Mouse (Mus musculus): ENCODE results near the gene Fndc3b. TPM values are rescaled to one million over a fixed set of nuclear protein-coding genes. Genes with fewer than 3 reads are reported as not detected.

The Fndc3b gene
- polyA plus RNA-seq, 1 experiment = 130 TPM

- H3K4me1 ChIP-seq (ENCODE audit: control insufficient read depth, insufficient read depth, low read length) = no peaks in the 10 kb centered on the region
- TF ChIP-seq POLR2A (IDR thresholded peaks at IDR 0.05; ENCODE audit: low read depth, low read length) = no peak
- TF ChIP-seq CTCF (IDR thresholded peaks at IDR 0.05; ENCODE audit: borderline replicate concordance, insufficient read depth, low read length) = no peak
- no peak overlapping the region for H3K27ac ChIP-seq (ENCODE audit: insufficient read depth, low read length)
- H3K4me3 ChIP-seq (ENCODE audit: insufficient read depth, low read length) = no peak overlapping the region
Measured at GRCm38 (mm10) chr3:27458416-27458815, 252.7 kb downstream of the Fndc3b start.

GRCm38 (mm10) chr3:27456514-27456913 lies 254.6 kb downstream of the Fndc3b start:
- Histone ChIP-seq H3K27ac (ENCODE audit: insufficient read depth, low read length) (no peak overlapping the region), H3K4me1 (ENCODE audit: control insufficient read depth, insufficient read depth, low read length) (no peaks in the 10 kb centered on the region), H3K4me3 (ENCODE audit: insufficient read depth, low read length) (no peak overlapping the region)
- TF ChIP-seq CTCF (IDR thresholded peaks at IDR 0.05; ENCODE audit: borderline replicate concordance, insufficient read depth, low read length) (no peak), POLR2A (IDR thresholded peaks at IDR 0.05; ENCODE audit: low read depth, low read length) (no peak)

- H3K27ac ChIP-seq (ENCODE audit: insufficient read depth, low read length) = no peak overlapping the region
- H3K4me3 ChIP-seq (ENCODE audit: insufficient read depth, low read length) = no peak overlapping the region
- H3K4me1 ChIP-seq (ENCODE audit: control insufficient read depth, insufficient read depth, low read length) = no peaks in the 10 kb centered on the region
- no peak for TF ChIP-seq CTCF (IDR thresholded peaks at IDR 0.05; ENCODE audit: borderline replicate concordance, insufficient read depth, low read length)
- TF ChIP-seq POLR2A (IDR thresholded peaks at IDR 0.05; ENCODE audit: low read depth, low read length) = no peak
Measured at GRCm38 (mm10) chr3:27454402-27455195, 256.5 kb downstream of the Fndc3b start.

GRCm38 (mm10) chr3:27453453-27454098 lies 257.5 kb downstream of the Fndc3b start:
- H3K4me3 ChIP-seq (ENCODE audit: insufficient read depth, low read length) = no peak overlapping the region
- no peak for TF ChIP-seq POLR2A (IDR thresholded peaks at IDR 0.05; ENCODE audit: low read depth, low read length)
- TF ChIP-seq CTCF (IDR thresholded peaks at IDR 0.05; ENCODE audit: borderline replicate concordance, insufficient read depth, low read length) = no peak
- no peaks in the 10 kb centered on the region for H3K4me1 ChIP-seq (ENCODE audit: control insufficient read depth, insufficient read depth, low read length)
- no peak overlapping the region for H3K27ac ChIP-seq (ENCODE audit: insufficient read depth, low read length)

GRCm38 (mm10) chr3:27449447-27449846 lies 261.7 kb downstream of the Fndc3b start:
- H3K4me1 ChIP-seq (ENCODE audit: control insufficient read depth, insufficient read depth, low read length) = no peaks in the 10 kb centered on the region
- TF ChIP-seq CTCF (IDR thresholded peaks at IDR 0.05; ENCODE audit: borderline replicate concordance, insufficient read depth, low read length) = no peak
- TF ChIP-seq POLR2A (IDR thresholded peaks at IDR 0.05; ENCODE audit: low read depth, low read length) = no peak
- H3K4me3 ChIP-seq (ENCODE audit: insufficient read depth, low read length) = no peak overlapping the region
- H3K27ac ChIP-seq (ENCODE audit: insufficient read depth, low read length) = no peak overlapping the region

GRCm38 (mm10) chr3:27448367-27448766 lies 262.7 kb downstream of the Fndc3b start:
- no peaks in the 10 kb centered on the region for H3K4me1 ChIP-seq (ENCODE audit: control insufficient read depth, insufficient read depth, low read length)
- TF ChIP-seq POLR2A (IDR thresholded peaks at IDR 0.05; ENCODE audit: low read depth, low read length) (no peak), CTCF (IDR thresholded peaks at IDR 0.05; ENCODE audit: borderline replicate concordance, insufficient read depth, low read length) (no peak)
- H3K4me3 ChIP-seq (ENCODE audit: insufficient read depth, low read length) = no peak overlapping the region
- no peak overlapping the region for H3K27ac ChIP-seq (ENCODE audit: insufficient read depth, low read length)

- Histone ChIP-seq H3K27ac (ENCODE audit: insufficient read depth, low read length) (no peak overlapping the region), H3K4me3 (ENCODE audit: insufficient read depth, low read length) (no peak overlapping the region), H3K4me1 (ENCODE audit: control insufficient read depth, insufficient read depth, low read length) (no peaks in the 10 kb centered on the region)
- TF ChIP-seq CTCF (IDR thresholded peaks at IDR 0.05; ENCODE audit: borderline replicate concordance, insufficient read depth, low read length) = no peak
- no peak for TF ChIP-seq POLR2A (IDR thresholded peaks at IDR 0.05; ENCODE audit: low read depth, low read length)
Measured at GRCm38 (mm10) chr3:27439704-27440103, 271.4 kb downstream of the Fndc3b start.

- TF ChIP-seq POLR2A (IDR thresholded peaks at IDR 0.05; ENCODE audit: low read depth, low read length) (no peak), CTCF (IDR thresholded peaks at IDR 0.05; ENCODE audit: borderline replicate concordance, insufficient read depth, low read length) (no peak)
- H3K27ac ChIP-seq (ENCODE audit: insufficient read depth, low read length) = no peak overlapping the region
- 0 out of 2 replicates have a peak, but pooled peaks cover 2% of the 10 kb centered on the region for H3K4me1 ChIP-seq (ENCODE audit: control insufficient read depth, insufficient read depth, low read length)
- no peak overlapping the region for H3K4me3 ChIP-seq (ENCODE audit: insufficient read depth, low read length)
Measured at GRCm38 (mm10) chr3:27435096-27435620, 275.9 kb downstream of the Fndc3b start.

- Histone ChIP-seq H3K4me1 (ENCODE audit: control insufficient read depth, insufficient read depth, low read length) (0 out of 2 replicates have a peak, but pooled peaks cover 2% of the 10 kb centered on the region), H3K4me3 (ENCODE audit: insufficient read depth, low read length) (no peak overlapping the region), H3K27ac (ENCODE audit: insufficient read depth, low read length) (no peak overlapping the region)
- TF ChIP-seq CTCF (IDR thresholded peaks at IDR 0.05; ENCODE audit: borderline replicate concordance, insufficient read depth, low read length) = no peak
- TF ChIP-seq POLR2A (IDR thresholded peaks at IDR 0.05; ENCODE audit: low read depth, low read length) = no peak
Measured at GRCm38 (mm10) chr3:27432981-27433380, 278.1 kb downstream of the Fndc3b start.

All from embryonic fibroblast, embryonic 13.5 days (primary cell).